Mouse (Mus musculus) layer of hippocampus, postnatal 25 days (tissue): ENCODE results near the gene Olfr904. TPM values are rescaled to one million over a fixed set of nuclear protein-coding genes. Genes with fewer than 3 reads are reported as not detected.
"Not testable (repeated sequence)": the region's sequence is repeated elsewhere in the genome, so short reads cannot be mapped to it uniquely, and the experiment has no call there.

Source experiments
- DNase-seq, 2 experiments: peaks; one replicate each; pipeline ENCODE4 v3.0.0; 2022; ENCODE audit warnings: mixed read lengths in 2 of 2, low spot score in 1 of 2; ENCODE audit errors: extremely low spot score in 1 of 2
- total RNA-seq, 2 experiments: library from RNA; stranded (reverse); gene quantifications; 2 replicates each; pipeline ENCODE4 v1.2.3; 2021

Gene Olfr904
- total RNA-seq = not detected

- no peak for DNase-seq
Observed at GRCm38 (mm10) chr9:38462844-38463243, at the start of gene Olfr904. TSS of gene Olfr904 (plus strand) at chr9:38463144.

GRCm38 (mm10) chr9:38413502-38413901 is 49.4 kb upstream of the Olfr904 start:
- DNase-seq = not testable (repeated sequence)

DNA sequence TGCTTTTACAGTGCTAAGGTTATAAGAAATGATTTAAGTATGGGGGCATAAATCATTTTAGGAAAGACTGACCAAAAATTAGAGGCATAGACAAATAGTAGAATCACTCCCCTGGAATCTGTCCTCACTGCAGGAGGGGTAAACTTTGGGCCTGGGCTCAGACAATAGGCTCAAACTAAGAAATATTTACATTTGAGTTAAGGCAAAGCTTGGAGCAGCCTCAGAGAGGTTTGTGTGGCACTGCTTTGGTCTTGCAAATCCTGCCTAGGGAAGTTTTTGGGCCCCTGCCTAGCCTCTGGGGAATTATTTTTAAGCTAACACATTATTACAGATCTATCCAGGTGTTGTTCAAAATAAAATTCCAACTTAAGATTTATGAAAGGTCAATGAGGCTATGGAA is 39.1 kb upstream of the Olfr904 start:
- DNase-seq = no peak

GRCm38 (mm10) chr9:38427026-38427425 is 35.9 kb upstream of the Olfr904 start:
- no peak for DNase-seq

GRCm38 (mm10) chr9:38429155-38429554 is 33.8 kb upstream of the Olfr904 start, which contains the start of gene Olfr901:
TSS of gene Olfr901 (plus strand) at chr9:38429455.
- no peak for DNase-seq

DNA sequence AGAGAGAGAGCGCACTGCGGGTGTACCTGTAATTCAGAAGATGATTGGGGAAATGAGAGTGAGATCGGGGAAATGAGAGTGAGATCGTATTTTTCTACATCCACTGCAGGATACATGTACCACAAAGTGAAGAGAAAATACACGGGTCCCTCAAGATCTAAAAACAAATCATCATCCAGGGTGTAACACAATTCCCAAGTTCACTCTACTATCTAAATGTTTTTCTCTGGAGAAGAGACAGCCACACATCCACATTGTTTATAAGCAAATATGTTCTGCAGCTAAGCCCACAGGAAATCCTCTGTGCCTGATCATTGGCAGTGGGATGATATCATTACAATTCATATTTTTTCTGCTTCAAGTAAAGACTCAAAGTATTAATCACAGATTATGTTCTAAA is 15.6 kb upstream of the Olfr904 start, which contains the start of gene Olfr902:
Olfr902 (plus strand) TSS at position 301 of the 400 bp plus-strand sequence.
- no peak for DNase-seq

GRCm38 (mm10) chr9:38470807-38471206 is 7.9 kb downstream of the Olfr904 start, which contains the start of gene Olfr905:
TSS of gene Olfr905 (plus strand) at chr9:38471107.
- no peak for DNase-seq

- no peak for DNase-seq
Observed at GRCm38 (mm10) chr9:38486785-38487184, 23.8 kb downstream of the Olfr904 start, which contains the start of gene Olfr906. TSS of gene Olfr906 (plus strand) at chr9:38487085.

DNA sequence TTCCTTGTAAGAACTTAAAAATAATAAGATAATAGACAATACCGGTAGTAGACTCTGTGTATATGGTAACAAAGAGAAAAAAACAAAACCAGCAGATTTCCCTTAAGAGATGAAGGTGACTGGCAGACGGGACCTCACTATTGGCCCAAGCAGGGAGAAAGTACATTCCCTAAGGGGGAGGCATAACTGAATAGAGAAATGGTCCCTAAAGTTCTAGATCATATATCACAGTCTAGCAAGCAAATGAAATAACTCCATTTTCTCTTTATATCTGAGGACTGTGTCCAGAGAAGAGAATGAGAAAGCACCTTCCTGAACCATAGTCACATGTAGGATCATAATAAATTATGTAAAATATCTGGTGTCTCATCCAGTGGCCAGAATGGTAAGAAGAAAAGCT is 32.6 kb downstream of the Olfr904 start, which contains the start of gene Olfr907:
Olfr907 (plus strand) TSS at position 301 of the 400 bp plus-strand sequence.
- DNase-seq = no peak

- no peak for DNase-seq
Observed at GRCm38 (mm10) chr9:38512353-38512752, 49.4 kb downstream of the Olfr904 start.

Other genes with a start within 250 kb of the Olfr904 start
- not detected for gene Olfr894, start 245.1 kb upstream of the Olfr904 start, total RNA-seq
- gene Olfr143, start 210.4 kb upstream of the Olfr904 start, total RNA-seq = not detected
- gene Olfr895, start 195.3 kb upstream of the Olfr904 start, total RNA-seq = not detected
- not detected for gene Olfr896-ps1, start 172.0 kb upstream of the Olfr904 start, total RNA-seq
- gene Olfr25, start 134.1 kb upstream of the Olfr904 start, total RNA-seq = not detected
- not detected for gene Olfr898, start 114.7 kb upstream of the Olfr904 start, total RNA-seq
- not detected for gene Olfr250, start 96.2 kb upstream of the Olfr904 start, total RNA-seq
- gene Olfr251, start 86.1 kb upstream of the Olfr904 start, total RNA-seq = not detected
- not detected for gene Olfr147, start 61.4 kb upstream of the Olfr904 start, total RNA-seq
- gene Olfr901, start 33.7 kb upstream of the Olfr904 start, total RNA-seq = not detected
- gene Olfr902, start 15.5 kb upstream of the Olfr904 start, total RNA-seq = not detected
- gene Olfr905, start 8.0 kb downstream of the Olfr904 start, total RNA-seq = under 1 TPM in 1 of 2 experiments, not detected in 1; 0.07 TPM
- gene Olfr906, start 23.9 kb downstream of the Olfr904 start, total RNA-seq = not detected
- gene Olfr907, start 32.7 kb downstream of the Olfr904 start, total RNA-seq = not detected
- gene Olfr911-ps1, start 58.4 kb downstream of the Olfr904 start, total RNA-seq = not detected
- gene Olfr910, start 74.7 kb downstream of the Olfr904 start, total RNA-seq = not detected
- not detected for gene Olfr912, start 117.0 kb downstream of the Olfr904 start, total RNA-seq
- not detected for gene Olfr913, start 129.6 kb downstream of the Olfr904 start, total RNA-seq
- gene Olfr914, start 142.0 kb downstream of the Olfr904 start, total RNA-seq = not detected
- not detected for gene Olfr916, start 196.7 kb downstream of the Olfr904 start, total RNA-seq
- gene Olfr917, start 202.7 kb downstream of the Olfr904 start, total RNA-seq = not detected
- not detected for gene Olfr918, start 211.5 kb downstream of the Olfr904 start, total RNA-seq
- gene Olfr919, start 240.5 kb downstream of the Olfr904 start, total RNA-seq = not detected